Mouse (Mus musculus): Measurements from ENCODE around the gene Sephs2. TPM values are rescaled to one million over a fixed set of nuclear protein-coding genes. Genes with fewer than 3 reads are reported as not detected.
A peak's percentile ranks its signal among the peaks of the same experiment; 100 is the strongest.

The Sephs2 gene
- 84.0 and 88.2 TPM in 2 replicates for polyA plus RNA-seq (2016; fragmentation: Nextera tagmentation; extraction: Ambion mirVana)

DNA sequence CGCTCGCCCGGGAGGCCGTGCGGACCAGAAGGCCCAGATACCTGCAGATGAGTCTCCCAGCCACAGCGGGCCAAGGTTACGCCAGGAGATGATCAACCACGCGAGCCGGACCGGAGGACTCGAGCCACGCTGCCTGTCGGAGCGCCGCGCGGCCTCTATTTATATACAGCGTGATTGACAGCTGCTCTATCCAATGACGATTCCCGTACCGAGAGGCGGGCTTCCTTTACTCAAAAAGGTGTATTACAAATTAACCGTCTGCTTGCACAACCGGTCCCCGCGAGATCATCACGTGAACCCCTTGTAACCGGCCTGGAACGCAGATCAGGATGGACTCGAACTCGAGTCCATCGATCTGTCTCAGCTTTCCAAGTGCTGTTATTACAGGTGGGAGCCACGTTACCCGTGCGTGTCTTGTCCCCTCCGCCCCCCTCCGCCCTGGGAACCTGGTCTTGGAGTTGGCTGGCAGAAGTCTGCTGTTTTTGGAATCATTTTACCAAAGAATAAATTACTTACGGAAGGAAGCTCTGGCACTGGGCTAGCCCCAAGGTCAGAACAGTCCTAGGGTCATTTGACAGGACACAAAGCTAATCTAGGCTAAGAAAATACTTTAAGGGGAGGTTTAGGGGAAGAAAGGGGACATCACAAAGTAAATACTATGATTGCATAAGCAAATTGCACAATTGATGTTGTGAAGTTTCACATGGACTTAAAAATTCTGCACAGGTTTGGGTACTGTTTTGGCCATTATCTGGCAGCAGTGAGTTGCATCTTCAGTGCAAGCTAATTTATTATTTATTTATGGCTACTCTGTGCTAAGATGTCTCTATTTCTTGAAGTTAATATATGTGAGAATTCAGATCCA lies at the start of gene Sephs2:
Sephs2 (minus strand) TSS at position 131 of the 865 bp plus-strand sequence.
- Histone ChIP-seq H3K36me3 (replicated peaks) (peaks cover 39% of the 10 kb centered on the region), H3K4me1 (peaks cover 27% of the 10 kb centered on the region), H3K9me3 (peaks cover 7% of the 10 kb centered on the region; the same call in 1 of the 2 replicates), H3K27ac (peak within 1 kb of the TSS; percentile 96), H3K4me3 (peak within 1 kb of the TSS; percentile 94), H3K27me3 (ENCODE audit: poor library complexity, severe bottlenecking) (no peaks in the 10 kb centered on the region)
- DNase-seq (ENCODE audit: extremely low spot score, low spot score), result peak; percentile 92
- WGBS, result 4% methylated on average over 39 of the region's 39 CpGs

DNA sequence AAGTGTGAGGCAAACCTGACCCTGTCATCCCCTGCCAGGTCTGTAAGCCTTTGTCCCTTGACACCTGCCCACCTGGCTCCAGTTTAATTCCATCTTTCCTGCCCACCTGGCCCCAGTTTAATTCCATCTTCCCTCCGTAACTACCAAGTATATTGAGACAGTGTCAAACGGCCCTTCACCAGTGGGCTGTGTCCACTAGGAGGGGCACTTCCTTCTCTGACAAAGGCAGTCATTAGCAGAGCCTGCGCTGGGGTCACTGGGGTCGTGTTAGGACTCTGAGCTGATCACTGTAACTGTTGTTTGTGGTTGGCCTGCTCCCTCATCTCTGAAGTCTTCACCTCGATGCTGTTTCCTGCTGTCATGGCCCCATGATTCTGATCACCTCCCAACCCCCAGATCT lies 48.2 kb upstream of the Sephs2 start:
- Histone ChIP-seq H3K27me3 (ENCODE audit: poor library complexity, severe bottlenecking) (no peaks in the 10 kb centered on the region), H3K36me3 (replicated peaks) (no peaks in the 10 kb centered on the region), H3K27ac (no peak overlapping the region), H3K4me3 (no peak overlapping the region), H3K4me1 (peaks cover 6% of the 10 kb centered on the region), H3K9me3 (no peaks in the 10 kb centered on the region)
- DNase-seq (ENCODE audit: extremely low spot score, low spot score), result no peak
- 40% methylated on average over 5 of the region's 5 CpGs for WGBS

DNA sequence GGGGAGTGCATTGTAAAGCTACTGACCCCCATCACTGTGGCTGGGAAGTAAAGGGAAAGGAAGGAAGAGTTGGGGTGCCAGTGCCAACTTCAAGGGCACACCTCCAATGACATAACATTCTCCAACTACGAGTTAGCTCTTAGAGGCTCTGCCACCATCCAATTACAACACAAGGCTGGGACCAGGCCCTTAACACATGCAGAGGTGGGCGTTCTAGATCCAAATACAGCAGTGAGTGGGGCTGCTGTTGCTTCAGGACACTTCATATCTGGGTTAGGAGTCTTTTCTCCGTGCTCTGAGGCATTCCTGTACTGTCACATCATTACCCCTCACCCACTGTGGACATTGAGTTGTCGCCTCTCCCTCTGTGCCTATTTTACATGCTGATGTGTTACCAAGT lies 47.3 kb upstream of the Sephs2 start:
- Histone ChIP-seq H3K36me3 (replicated peaks) (no peaks in the 10 kb centered on the region), H3K4me3 (no peak overlapping the region), H3K9me3 (no peaks in the 10 kb centered on the region), H3K4me1 (no peaks in the 10 kb centered on the region), H3K27me3 (ENCODE audit: poor library complexity, severe bottlenecking) (no peaks in the 10 kb centered on the region), H3K27ac (no peak overlapping the region)
- 73% methylated on average over 4 of the region's 4 CpGs for WGBS
- DNase-seq (ENCODE audit: extremely low spot score, low spot score), result no peak

DNA sequence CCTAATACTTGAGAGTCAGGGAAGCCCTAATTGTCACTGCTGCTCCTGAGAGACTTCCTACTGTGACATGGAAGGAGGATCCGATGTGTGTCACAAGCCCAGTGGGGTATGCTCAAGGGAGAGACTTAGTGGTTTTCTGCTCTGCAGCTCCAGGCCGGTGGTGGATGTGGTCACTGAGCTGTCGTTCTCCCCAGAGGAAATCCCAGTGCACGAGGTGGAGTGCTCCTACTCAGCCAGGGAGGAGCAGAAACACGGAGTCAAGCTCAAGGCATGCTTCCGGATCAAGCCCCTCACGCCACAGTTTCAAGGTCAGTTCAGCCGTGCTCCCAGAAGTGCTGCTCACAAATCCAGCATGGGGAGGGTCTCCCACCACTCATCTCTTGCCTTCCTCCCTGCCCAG lies 40.1 kb upstream of the Sephs2 start:
- H3K4me3 ChIP-seq, result no peak overlapping the region
- no peaks in the 10 kb centered on the region for H3K4me1 ChIP-seq
- 44% methylated on average over 8 of the region's 8 CpGs for WGBS
- no peaks in the 10 kb centered on the region for H3K27me3 ChIP-seq (ENCODE audit: poor library complexity, severe bottlenecking)
- H3K9me3 ChIP-seq, result no peaks in the 10 kb centered on the region
- DNase-seq (ENCODE audit: extremely low spot score, low spot score), result no peak
- H3K36me3 ChIP-seq (replicated peaks), result no peaks in the 10 kb centered on the region
- H3K27ac ChIP-seq, result no peak overlapping the region

DNA sequence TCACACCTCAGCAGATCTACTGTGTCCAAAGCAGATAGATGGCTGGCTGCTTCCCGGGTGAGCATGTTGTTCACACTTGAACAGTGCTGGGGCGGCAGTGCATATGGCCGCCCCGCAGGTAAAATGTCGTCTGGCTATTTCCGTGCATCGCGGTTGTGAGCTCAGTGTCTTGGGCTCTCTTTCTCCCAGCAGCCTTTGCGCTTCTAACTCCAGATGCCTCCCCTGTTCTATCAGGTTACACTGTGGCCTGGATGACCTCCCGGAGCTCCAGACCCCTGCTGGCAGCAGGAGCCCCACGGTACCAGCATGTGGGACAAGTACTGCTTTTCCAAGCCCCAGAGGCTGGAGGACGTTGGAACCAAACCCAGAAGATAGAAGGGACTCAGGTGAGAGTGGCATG lies 36.1 kb upstream of the Sephs2 start:
- Histone ChIP-seq H3K4me3 (no peak overlapping the region), H3K36me3 (replicated peaks) (no peaks in the 10 kb centered on the region), H3K9me3 (no peaks in the 10 kb centered on the region), H3K27me3 (ENCODE audit: poor library complexity, severe bottlenecking) (no peaks in the 10 kb centered on the region), H3K27ac (no peak overlapping the region), H3K4me1 (no peaks in the 10 kb centered on the region)
- DNase-seq (ENCODE audit: extremely low spot score, low spot score), result no peak
- 78% methylated on average over 12 of the region's 12 CpGs for WGBS

DNA sequence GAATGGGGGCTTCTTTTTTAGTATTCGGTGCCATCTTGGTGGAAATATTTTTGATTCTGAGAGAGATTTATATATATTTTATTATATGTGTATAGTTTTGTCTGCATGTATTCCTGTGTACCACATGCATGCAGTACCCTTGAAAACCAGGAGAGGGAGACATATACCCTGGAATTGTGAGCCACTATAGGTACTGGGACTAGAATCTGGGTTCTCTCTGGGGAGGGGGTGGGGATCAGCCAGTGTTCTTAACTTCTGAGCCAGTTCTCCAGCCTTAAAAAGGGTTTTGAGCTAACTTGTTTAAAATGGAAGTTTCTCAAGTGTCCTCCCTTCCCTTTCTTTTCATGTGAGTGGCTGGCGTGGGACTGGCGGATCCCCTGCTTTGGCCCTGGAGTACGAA lies 35.0 kb upstream of the Sephs2 start:
- 61% methylated on average over 4 of the region's 4 CpGs for WGBS
- Histone ChIP-seq H3K27ac (no peak overlapping the region), H3K9me3 (no peaks in the 10 kb centered on the region), H3K27me3 (ENCODE audit: poor library complexity, severe bottlenecking) (no peaks in the 10 kb centered on the region), H3K4me3 (0 out of 2 replicates have a peak overlapping the region, but pooled peaks have one; percentile 1), H3K36me3 (replicated peaks) (no peaks in the 10 kb centered on the region), H3K4me1 (no peaks in the 10 kb centered on the region)
- DNase-seq (ENCODE audit: extremely low spot score, low spot score), result peak; percentile 60

DNA sequence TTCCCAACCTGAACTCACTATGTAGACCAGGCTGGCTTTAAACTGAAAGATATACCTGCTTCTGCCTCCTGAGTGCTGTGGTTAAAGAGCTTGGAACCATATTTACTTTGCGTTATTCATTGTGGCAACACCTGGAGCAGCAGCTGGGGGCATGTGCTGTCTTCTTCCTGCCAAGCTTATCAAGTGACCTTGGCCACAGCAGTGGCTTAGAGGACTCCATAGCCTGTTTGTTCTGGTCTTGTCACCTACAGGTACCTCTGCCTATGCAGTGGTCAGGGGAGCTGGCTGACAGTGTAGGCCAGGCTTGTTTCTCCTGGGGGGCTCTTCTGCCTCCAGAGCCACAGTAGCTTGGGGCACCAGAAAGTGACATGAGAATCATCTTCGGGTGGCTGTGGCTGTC lies 34.6 kb upstream of the Sephs2 start:
- H3K27ac ChIP-seq, result no peak overlapping the region
- DNase-seq (ENCODE audit: extremely low spot score, low spot score), result no peak
- WGBS, result 84% methylated on average over 2 of the region's 2 CpGs
- H3K27me3 ChIP-seq (ENCODE audit: poor library complexity, severe bottlenecking), result no peaks in the 10 kb centered on the region
- no peaks in the 10 kb centered on the region for H3K36me3 ChIP-seq (replicated peaks)
- H3K4me1 ChIP-seq, result no peaks in the 10 kb centered on the region
- H3K4me3 ChIP-seq, result no peak overlapping the region
- H3K9me3 ChIP-seq, result no peaks in the 10 kb centered on the region

DNA sequence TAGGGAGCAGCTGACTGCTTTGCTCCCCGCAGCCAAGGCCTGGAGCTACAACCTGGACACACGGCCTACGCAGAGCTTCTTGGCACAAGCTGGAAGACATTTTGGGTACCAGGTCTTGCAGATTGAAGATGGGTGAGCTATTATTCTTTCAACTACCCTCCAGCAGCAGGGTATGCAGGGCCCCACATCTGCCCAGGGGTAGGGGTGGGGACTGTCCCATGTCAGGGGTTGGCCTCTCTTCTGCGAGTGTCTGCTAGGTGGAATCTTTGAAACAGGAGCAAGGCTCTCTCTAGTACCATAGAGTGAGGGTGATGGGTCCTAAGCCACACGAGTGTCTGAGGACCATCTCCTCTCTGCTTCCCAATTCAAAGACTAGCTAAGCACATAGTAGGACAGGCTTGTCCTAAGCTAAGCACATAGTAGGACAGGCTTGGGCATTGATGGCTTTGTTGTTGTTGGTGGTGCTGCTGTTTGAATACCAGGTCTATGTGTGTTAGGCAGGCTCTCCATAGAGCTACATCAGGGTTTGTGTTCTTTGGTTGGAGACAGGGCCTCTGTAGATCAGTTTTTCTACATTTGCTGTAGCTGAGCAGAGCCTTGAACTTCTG lies 23.8 kb upstream of the Sephs2 start:
- no peak for DNase-seq (ENCODE audit: extremely low spot score, low spot score)
- 96% methylated on average over 5 of the region's 5 CpGs for WGBS

DNA sequence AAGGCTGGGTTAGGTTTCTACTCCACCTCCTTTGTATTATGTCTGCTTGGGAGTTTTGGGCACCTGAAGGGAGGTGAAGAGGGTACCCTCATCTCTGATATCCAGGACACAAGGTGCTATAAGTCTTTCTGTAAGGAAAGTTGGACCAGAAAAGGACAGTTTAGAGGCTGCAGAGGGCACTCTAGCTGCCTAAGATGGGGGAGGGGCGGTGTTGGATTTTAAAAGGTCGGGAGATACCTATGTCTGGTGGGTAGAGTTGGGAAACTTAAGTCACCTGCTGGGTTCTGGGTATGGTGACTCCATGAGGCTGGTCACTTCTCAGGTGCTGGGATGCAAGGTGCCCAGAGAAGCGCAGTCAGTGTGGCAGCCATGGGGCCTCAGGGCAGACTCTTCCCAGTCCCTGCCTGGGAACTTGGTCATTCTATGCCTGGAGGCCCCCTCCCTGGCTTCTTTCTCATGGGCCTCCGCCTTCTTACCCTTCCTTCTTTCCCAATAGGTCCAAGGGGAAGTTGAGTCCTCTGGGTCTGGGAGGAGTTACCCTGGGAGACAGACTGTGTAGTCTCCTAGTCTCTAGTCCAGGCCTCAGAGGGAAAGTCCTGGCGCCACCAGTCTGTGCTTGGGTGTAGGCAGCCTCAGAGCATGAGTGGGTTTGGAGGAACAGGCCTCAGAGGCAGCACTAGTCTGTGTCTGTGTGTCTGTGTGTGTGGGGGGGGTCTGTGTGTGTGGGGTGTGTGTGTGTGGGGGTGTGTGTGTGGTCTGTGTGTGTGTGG lies 23.1 kb upstream of the Sephs2 start:
- 81% methylated on average over 5 of the region's 5 CpGs for WGBS
- Histone ChIP-seq H3K27ac (no peak overlapping the region), H3K27me3 (ENCODE audit: poor library complexity, severe bottlenecking) (no peaks in the 10 kb centered on the region), H3K4me1 (no peaks in the 10 kb centered on the region), H3K4me3 (no peak overlapping the region), H3K9me3 (no peaks in the 10 kb centered on the region), H3K36me3 (replicated peaks) (no peaks in the 10 kb centered on the region)
- DNase-seq (ENCODE audit: extremely low spot score, low spot score), result no peak

More for the DNA sequence above, 23.8 kb upstream of the Sephs2 start:
- no peak overlapping the region for H3K4me3 ChIP-seq
- no peak overlapping the region for H3K27ac ChIP-seq
- H3K27me3 ChIP-seq (ENCODE audit: poor library complexity, severe bottlenecking), result no peaks in the 10 kb centered on the region
- H3K36me3 ChIP-seq (replicated peaks), result no peaks in the 10 kb centered on the region
- H3K4me1 ChIP-seq, result no peaks in the 10 kb centered on the region
- no peaks in the 10 kb centered on the region for H3K9me3 ChIP-seq

DNA sequence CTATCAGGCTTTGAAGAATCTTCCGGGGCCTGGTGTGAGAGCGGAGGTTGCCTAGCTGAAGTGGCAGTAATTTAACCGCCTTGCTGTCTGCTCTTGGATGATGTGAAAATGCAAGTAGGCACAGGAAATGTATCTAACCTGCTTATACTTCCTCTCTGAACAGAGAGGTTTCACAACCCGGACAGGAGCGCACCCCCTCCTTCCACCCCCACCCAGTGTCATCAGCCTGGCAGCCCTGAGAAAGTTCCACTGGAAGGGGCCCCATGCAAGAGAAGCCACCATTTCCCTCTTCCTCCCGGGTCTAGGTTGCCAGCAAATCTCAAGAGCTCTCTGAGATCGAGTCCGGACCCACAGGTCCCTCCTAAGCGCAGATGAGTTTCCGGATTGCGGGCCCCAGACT lies 22.2 kb upstream of the Sephs2 start, which contains the start of gene Itgal:
Itgal (plus strand) TSS at position 163 of the 400 bp plus-strand sequence.
- H3K4me3 ChIP-seq, result no peak within 1 kb of the TSS
- DNase-seq (ENCODE audit: extremely low spot score, low spot score), result no peak
- WGBS, result 88% methylated on average over 11 of the region's 11 CpGs
- no peaks in the 10 kb centered on the region for H3K27me3 ChIP-seq (ENCODE audit: poor library complexity, severe bottlenecking)
- H3K27ac ChIP-seq, result no peak within 1 kb of the TSS
- H3K4me1 ChIP-seq, result no peaks in the 10 kb centered on the region
- H3K36me3 ChIP-seq (replicated peaks), result no peaks in the 10 kb centered on the region
- H3K9me3 ChIP-seq, result no peaks in the 10 kb centered on the region

DNA sequence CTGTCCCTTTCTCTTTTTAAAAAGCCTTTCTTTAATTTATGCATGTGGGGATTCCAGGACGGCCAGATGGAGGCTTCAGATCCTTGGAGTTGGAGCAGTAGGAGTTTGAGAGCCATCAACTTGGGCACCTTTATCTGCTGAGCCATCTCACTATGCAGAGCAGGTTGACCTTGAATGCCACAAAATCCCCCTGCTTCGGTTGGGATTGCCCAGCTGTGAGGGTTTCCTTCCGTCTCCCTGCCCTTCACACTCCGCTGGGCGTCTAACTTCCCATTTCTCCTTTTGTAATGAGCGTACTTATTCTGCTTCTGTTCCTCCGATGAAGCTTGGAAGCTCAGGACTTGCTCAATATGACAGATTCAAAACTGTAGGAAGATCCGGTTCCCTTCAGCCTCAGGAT lies 16.3 kb upstream of the Sephs2 start:
- no peaks in the 10 kb centered on the region for H3K36me3 ChIP-seq (replicated peaks)
- no peak overlapping the region for H3K4me3 ChIP-seq
- H3K4me1 ChIP-seq, result peaks cover 4% of the 10 kb centered on the region; the same call in 1 of the 2 replicates
- peaks cover 24% of the 10 kb centered on the region for H3K9me3 ChIP-seq
- no peaks in the 10 kb centered on the region for H3K27me3 ChIP-seq (ENCODE audit: poor library complexity, severe bottlenecking)
- no peak overlapping the region for H3K27ac ChIP-seq
- WGBS, result 73% methylated on average over 8 of the region's 8 CpGs
- DNase-seq (ENCODE audit: extremely low spot score, low spot score), result no peak

DNA sequence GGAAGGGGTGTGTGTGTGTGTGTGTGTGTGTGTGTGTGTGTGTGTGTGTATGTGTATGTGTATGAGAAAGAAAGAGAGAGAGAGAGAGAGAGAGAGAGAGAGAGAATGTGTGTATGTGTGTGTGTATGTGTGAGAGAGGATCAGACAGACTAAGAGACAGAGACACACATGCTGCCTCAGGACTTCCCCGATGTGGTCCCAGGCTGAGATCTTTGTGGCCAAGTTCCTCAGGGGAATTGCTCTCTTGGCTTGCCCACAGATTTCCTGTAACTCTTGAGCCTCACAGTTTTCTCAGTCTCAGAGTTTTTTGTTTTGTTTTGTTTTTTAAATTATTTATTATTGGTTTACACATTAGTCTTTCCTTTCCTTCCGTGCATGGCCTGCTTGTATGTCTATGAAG lies 15.5 kb upstream of the Sephs2 start:
- H3K27ac ChIP-seq, result no peak overlapping the region
- WGBS, result 86% methylated on average over 2 of the region's 2 CpGs
- no peak for DNase-seq (ENCODE audit: extremely low spot score, low spot score)
- no peaks in the 10 kb centered on the region for H3K27me3 ChIP-seq (ENCODE audit: poor library complexity, severe bottlenecking)
- peaks cover 4% of the 10 kb centered on the region; the same call in 1 of the 2 replicates for H3K4me1 ChIP-seq
- no peaks in the 10 kb centered on the region for H3K36me3 ChIP-seq (replicated peaks)
- no peak overlapping the region for H3K4me3 ChIP-seq
- H3K9me3 ChIP-seq, result peaks cover 24% of the 10 kb centered on the region
